Mouse (Mus musculus) heart, embryonic 14.5 days (tissue): ENCODE results near the gene Nrarp. TPM values are rescaled to one million over a fixed set of nuclear protein-coding genes. Genes with fewer than 3 reads are reported as not detected.

Source experiments
- ATAC-seq: fragments of 200-750 bp; cut with Nextera tagmentation; 2 replicates; pipeline ENCODE4 v1.8.0; 2017; ENCODE audit warnings: low read depth, moderate TSS enrichment; ENCODE audit not compliant: insufficient number of reproducible peaks, insufficient read depth, low FRiP score
- H3K27ac ChIP-seq, 2 experiments: fragments of 200-500 bp in 1 of 2; fragments of 300-500 bp in 1 of 2; sonication (generic) in 1 of 2; replicated peaks in 1 of 2; 2 replicates each; pipeline ENCODE4 v1.5.1; 2012 to 2014; ENCODE audit warnings: low read depth in 2 of 2, low read length in 2 of 2, control low read depth in 1 of 2, mild to moderate bottlenecking in 1 of 2, mixed read lengths in 1 of 2; ENCODE audit not compliant: control insufficient read depth in 1 of 2, insufficient read depth in 1 of 2
- H3K27me3 ChIP-seq: fragments of 300-500 bp; sonication (generic); 2 replicates; pipeline ENCODE4 v1.6.1; 2014; ENCODE audit warnings: mild to moderate bottlenecking, low read length, control low read depth; ENCODE audit not compliant: control insufficient read depth, insufficient read depth
- H3K36me3 ChIP-seq: fragments of 300-500 bp; sonication (generic); 2 replicates; pipeline ENCODE4 v1.6.1; 2014; ENCODE audit warnings: mild to moderate bottlenecking, control low read depth, low read length, mixed read lengths; ENCODE audit not compliant: control insufficient read depth, insufficient read depth
- H3K4me1 ChIP-seq, 2 experiments: fragments of 200-500 bp in 1 of 2; fragments of 300-500 bp in 1 of 2; sonication (generic) in 1 of 2; 2 replicates each; pipeline ENCODE4 v1.6.1; 2012 to 2014; ENCODE audit warnings: low read length in 2 of 2, control low read depth in 1 of 2, mixed read lengths in 1 of 2; ENCODE audit not compliant: control insufficient read depth in 2 of 2, insufficient read depth in 2 of 2
- H3K4me2 ChIP-seq: fragments of 300-500 bp; sonication (generic); 2 replicates; pipeline ENCODE4 v1.6.1; 2014; ENCODE audit warnings: mild to moderate bottlenecking, low read length
- H3K4me3 ChIP-seq, 2 experiments: fragments of 200-500 bp in 1 of 2; fragments of 300-500 bp in 1 of 2; sonication (generic) in 1 of 2; 2 replicates each; pipeline ENCODE4 v1.5.1; 2012 to 2014; ENCODE audit warnings: low read length in 2 of 2, mild to moderate bottlenecking in 2 of 2, control low read depth in 1 of 2, low read depth in 1 of 2, moderate library complexity in 1 of 2; ENCODE audit not compliant: control insufficient read depth in 1 of 2, insufficient read depth in 1 of 2
- H3K9ac ChIP-seq: fragments of 300-500 bp; sonication (generic); 2 replicates; pipeline ENCODE4 v1.6.1; 2014; ENCODE audit warnings: mild to moderate bottlenecking, low read length
- H3K9me3 ChIP-seq: fragments of 300-500 bp; sonication (generic); 2 replicates; pipeline ENCODE4 v1.6.1; 2016; ENCODE audit warnings: low read length, control low read depth; ENCODE audit not compliant: control insufficient read depth
- WGBS: fragments of 180-500 bp; shearing (Covaris S2); extraction: QIAGEN DNeasy Blood & Tissue Kit; methylation state at CpG from one replicate; pipeline ENCODE4 v1.1.7; 2014; 5-methylcytosine and 5-hydroxymethylcytosine counted together
- polyA plus RNA-seq: library from polyadenylated mRNA; unstranded; fragments of >200 nt; fragmentation: Nextera tagmentation; extraction: Ambion mirVana; gene quantifications from 2 replicates; pipeline ENCODE4 v1.2.1, GENCODE M21; 2014

Nrarp gene
- polyA plus RNA-seq, 1 experiment from 2014 or later = 13.9 TPM

DNA sequence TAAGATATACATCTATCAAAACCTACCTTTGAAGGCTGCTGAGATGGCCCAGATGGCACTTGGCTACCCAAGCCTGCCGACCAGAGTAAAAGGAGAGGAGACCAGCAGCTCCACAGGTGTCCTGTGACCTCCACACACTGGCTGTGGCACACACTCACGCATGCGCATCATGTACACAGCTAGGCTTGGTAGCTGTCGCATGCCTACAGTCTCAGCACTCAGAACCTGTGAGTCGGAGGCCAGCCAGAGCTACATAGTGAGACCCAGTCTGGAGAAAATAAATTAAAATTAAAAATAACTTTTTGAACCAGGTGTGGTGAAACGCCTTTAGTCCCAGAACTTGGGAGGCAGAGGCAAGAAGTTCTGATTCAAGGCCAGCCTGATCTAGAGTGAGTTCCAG is 7.3 kb downstream of the Nrarp start:
- no peak for ATAC-seq

DNA sequence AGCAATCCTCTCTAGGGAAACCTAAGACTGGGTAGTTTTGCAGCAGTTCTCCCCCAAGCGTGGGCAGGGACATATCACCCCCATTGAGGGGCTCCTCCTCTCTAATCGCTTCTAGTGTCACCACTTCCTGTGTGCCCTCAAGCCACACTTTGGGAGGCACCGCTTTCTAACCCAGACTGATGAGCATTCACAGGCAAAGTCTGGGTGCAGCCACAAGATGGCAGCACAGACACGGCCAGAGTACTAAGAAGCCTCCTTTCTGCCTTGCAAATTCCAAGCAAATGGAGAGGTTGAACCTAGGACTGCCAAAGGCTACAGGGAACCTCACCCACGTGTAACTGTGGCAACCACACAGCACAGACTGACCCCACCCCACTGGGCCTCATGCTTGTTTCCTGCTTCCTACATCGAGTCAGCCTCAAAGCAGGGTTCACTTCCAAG is 12.8 kb downstream of the Nrarp start:
- H3K27me3 ChIP-seq = peaks cover 5% of the 10 kb centered on the region
- ATAC-seq = peak; percentile 54
- no peaks in the 10 kb centered on the region for H3K9me3 ChIP-seq
- peaks cover 9 to 24% of the 10 kb centered on the region in 2 experiments; a peak in 3 of 4 replicates for H3K4me1 ChIP-seq
- WGBS = 2% methylated on average over 6 of the region's 6 CpGs
- H3K4me3 ChIP-seq = no peak overlapping the region
- peak overlapping the region in 1 of 2 experiments; percentile 59; a peak in 2 of 4 replicates for H3K27ac ChIP-seq
- peaks cover 4% of the 10 kb centered on the region; the same call in 1 of the 2 replicates for H3K36me3 ChIP-seq
- H3K9ac ChIP-seq = peak overlapping the region; percentile 30; the same call in 1 of the 2 replicates
- peak overlapping the region; percentile 72 for H3K4me2 ChIP-seq

More for the DNA sequence above, 7.3 kb downstream of the Nrarp start:
- no peak overlapping the region for H3K9ac ChIP-seq
- no peak overlapping the region for H3K27ac ChIP-seq
- H3K4me2 ChIP-seq = no peak overlapping the region
- H3K27me3 ChIP-seq = peaks cover 26% of the 10 kb centered on the region
- H3K36me3 ChIP-seq = no peaks in the 10 kb centered on the region; the same call in 1 of the 2 replicates
- H3K9me3 ChIP-seq = no peaks in the 10 kb centered on the region
- no peak overlapping the region for H3K4me3 ChIP-seq
- WGBS = 79% methylated on average over 6 of the region's 6 CpGs
- peaks cover 2 to 4% of the 10 kb centered on the region in 2 experiments; a peak in 2 of 4 replicates for H3K4me1 ChIP-seq

DNA sequence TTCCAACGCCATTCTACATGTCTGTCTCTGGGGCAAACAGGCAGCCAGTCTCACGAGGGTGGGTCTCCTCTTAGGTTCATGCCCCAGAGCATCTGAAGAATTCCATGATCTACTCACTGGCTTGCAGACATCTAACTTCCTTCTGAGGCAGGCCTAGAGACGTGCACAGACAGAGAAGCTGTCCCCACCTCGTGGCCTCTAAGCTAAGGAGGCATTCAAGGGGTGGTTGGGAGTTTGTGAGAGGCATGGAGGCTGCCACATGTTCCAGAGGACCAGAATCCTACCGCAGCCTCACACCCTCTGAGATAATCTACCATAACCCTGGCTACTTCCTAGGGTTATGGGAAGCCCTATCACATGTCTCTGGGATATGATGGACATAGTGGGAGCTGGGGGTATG is 13.4 kb downstream of the Nrarp start:
- Histone ChIP-seq H3K4me3 (no peak overlapping the region), H3K4me2 (peak overlapping the region; percentile 72; the same call in 1 of the 2 replicates), H3K36me3 (peaks cover 9% of the 10 kb centered on the region), H3K4me1 (peaks cover 9 to 26% of the 10 kb centered on the region in 2 experiments; a peak in 3 of 4 replicates), H3K9ac (peak overlapping the region; percentile 30; the same call in 1 of the 2 replicates), H3K27me3 (peaks cover 5% of the 10 kb centered on the region), H3K9me3 (no peaks in the 10 kb centered on the region), H3K27ac (peak overlapping the region in 1 of 2 experiments; percentile 59; a peak in 2 of 4 replicates)
- no peak for ATAC-seq
- 64% methylated on average over 5 of the region's 5 CpGs for WGBS

DNA sequence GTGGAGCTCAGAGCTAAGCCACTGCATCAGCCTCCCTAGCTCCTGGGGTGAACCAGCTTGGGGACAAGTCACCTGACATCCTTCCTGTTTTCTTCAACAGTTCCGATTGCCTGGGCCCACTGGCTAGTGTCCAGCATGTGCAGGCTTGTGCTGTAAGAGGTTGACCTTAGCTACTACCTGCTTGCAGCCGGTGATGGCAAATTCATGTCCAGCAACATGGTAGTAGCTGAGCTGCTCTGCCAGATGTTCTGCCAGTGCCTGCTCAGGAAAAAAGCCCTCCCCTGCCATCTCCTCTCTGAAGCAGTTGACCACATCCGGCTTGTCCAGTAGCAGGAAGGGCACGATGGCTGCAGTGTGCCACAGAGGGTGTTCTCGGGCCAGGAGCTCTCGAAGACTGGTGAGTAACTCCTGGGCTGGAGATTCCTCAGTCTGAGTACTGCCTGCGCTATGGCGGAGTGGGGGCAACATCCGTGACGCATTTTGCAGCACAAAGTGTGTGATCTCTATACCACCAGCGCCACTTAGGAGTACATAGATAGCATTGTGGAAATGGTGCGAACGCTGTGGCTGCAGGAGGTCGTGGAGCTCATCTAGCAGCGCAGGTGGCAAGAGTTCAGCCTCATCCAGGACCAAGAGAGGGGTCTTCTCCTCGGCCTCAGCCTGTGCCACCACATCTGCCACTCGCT is 14.1 kb downstream of the Nrarp start:
- Histone ChIP-seq H3K4me3 (0 out of 4 replicates have a peak overlapping the region, but pooled peaks of 1 of the 2 experiments have one; percentile 42), H3K9me3 (no peaks in the 10 kb centered on the region), H3K4me1 (peaks cover 9 to 26% of the 10 kb centered on the region in 2 experiments; a peak in 3 of 4 replicates), H3K4me2 (peak overlapping the region; percentile 72), H3K36me3 (peaks cover 15% of the 10 kb centered on the region), H3K9ac (no peak overlapping the region), H3K27me3 (peaks cover 5% of the 10 kb centered on the region), H3K27ac (no peak overlapping the region)
- WGBS = 74% methylated on average over 17 of the region's 17 CpGs
- ATAC-seq = no peak

DNA sequence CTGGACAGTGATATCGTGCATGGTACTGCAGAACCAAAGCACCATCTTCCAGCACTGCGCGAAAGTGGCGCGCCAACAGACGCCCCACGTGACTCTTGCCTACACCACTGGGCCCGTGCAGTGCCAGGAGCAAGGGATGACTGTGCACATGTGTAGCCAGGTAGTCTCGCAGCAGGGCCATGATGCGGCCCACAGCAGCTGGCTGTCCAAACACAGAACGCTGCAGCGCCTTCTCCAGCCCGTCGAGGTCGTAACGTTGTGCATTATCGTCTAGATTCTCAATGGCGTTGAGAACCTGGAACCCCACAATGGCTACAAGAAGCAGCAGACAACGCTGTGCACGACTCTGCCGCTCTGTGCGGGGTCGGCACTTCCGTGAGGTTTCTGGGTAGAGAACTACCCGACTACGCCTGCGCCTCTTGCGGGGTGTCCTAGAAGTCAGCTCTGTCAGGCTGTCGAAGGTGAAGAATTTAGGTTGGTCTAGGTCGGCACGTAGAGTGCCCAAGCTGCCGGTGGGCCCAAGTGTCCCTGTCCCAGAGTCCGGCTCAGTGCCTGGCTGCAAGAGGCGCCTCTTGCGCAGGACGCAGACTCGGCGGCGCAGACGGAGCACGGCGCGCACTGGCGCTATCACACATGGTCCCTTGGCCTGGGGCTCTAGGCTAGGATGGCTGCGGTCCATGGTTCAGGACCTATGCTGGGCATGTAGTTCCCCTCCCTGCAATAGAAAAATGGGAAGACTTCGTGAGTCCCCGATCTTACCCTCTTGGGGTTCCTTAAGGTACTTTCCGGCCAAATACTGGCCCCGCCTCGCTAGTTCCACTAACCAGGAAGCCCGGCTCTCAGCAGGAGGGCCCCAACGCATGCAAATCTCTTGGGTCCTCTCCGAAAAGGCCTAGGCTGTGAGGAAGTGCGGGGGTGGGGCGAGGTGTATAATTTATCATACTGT is 14.9 kb downstream of the Nrarp start:
- WGBS = 18% methylated on average over 55 of the region's 55 CpGs
- Histone ChIP-seq H3K4me3 (peak overlapping the region; percentile 35 to 42), H3K9me3 (no peaks in the 10 kb centered on the region), H3K27me3 (peaks cover 5% of the 10 kb centered on the region), H3K27ac (peak overlapping the region; percentile 65 to 82; a peak in 3 of 4 replicates), H3K9ac (peak overlapping the region; percentile 66), H3K36me3 (peaks cover 24% of the 10 kb centered on the region), H3K4me1 (peaks cover 9 to 26% of the 10 kb centered on the region in 2 experiments; a peak in 3 of 4 replicates), H3K4me2 (peak overlapping the region; percentile 72)
- ATAC-seq = no peak

DNA sequence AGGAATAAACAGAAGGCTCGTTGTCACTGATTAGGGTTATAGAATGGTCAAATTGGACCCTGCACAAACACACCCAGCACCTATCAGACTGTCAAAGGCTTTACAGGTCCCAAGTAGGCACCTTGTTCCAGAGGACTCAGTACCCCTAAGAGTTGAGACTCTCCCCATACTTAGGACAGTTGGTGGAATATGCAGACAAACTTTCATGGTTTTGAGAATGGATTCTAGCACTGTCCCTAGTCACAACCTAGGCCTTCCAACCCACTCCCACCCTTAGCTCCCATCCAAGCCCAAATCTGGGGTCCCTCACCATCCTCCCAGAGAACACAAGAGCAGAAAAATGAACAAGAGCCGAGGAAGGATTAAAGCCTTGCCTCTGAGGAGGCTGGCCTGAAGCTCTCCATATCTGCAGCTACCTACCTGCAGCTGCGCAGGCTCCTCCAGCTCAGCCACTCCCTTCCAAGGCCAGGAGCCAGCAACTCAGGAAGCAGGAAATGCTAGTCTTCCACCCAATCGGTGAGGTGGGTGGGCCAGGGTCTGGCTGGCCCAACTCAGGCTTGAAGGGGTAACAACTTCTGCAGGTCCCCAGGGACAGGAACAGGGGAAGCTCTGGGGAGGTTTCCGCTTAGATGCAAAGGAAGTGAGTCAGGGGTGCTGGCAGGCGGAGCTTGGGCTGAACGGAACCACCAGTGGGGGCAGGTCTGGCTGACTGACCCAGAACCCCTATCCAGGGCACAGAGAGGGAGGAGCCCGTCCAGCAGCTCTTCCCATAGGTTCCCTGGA is 15.8 kb downstream of the Nrarp start, which contains the start of gene Tor4a:
Tor4a (minus strand) TSS at position 715 of the 783 bp plus-strand sequence.
- Histone ChIP-seq H3K27me3 (peaks cover 5% of the 10 kb centered on the region), H3K4me3 (peak within 1 kb of the TSS; percentile 35 to 42), H3K36me3 (peaks cover 33% of the 10 kb centered on the region), H3K9me3 (no peaks in the 10 kb centered on the region), H3K9ac (peak within 1 kb of the TSS; percentile 66), H3K27ac (peak within 1 kb of the TSS; percentile 75 to 82), H3K4me1 (peaks cover 9 to 26% of the 10 kb centered on the region in 2 experiments; a peak in 3 of 4 replicates), H3K4me2 (peak within 1 kb of the TSS; percentile 72)
- peak; percentile 75 for ATAC-seq
- WGBS = 7% methylated on average over 8 of the region's 8 CpGs
